Mouse (Mus musculus): ENCODE data around the gene Pias1. TPM values are rescaled to one million over a fixed set of nuclear protein-coding genes. Genes with fewer than 3 reads are reported as not detected.
"Not testable (repeated sequence)": the region's sequence is repeated elsewhere in the genome, so short reads cannot be mapped to it uniquely, and the experiment has no call there.

Pias1 gene
- polyA plus RNA-seq, 1 experiment from 2014 or later, result 41.5 TPM

- peaks cover 16% of the 10 kb centered on the region for H3K36me3 ChIP-seq (ENCODE audit: control insufficient read depth, insufficient read depth, low read length)
Observed at GRCm38 (mm10) chr9:62894486-62894885, 93.2 kb downstream of the Pias1 start.

GRCm38 (mm10) chr9:62881871-62882270 is 105.9 kb downstream of the Pias1 start:
- peaks cover 15% of the 10 kb centered on the region for H3K36me3 ChIP-seq (ENCODE audit: control insufficient read depth, insufficient read depth, low read length)
- no peak overlapping the region for H3K27ac ChIP-seq (ENCODE audit: low read depth, low read length)
- no peak overlapping the region for H3K4me3 ChIP-seq (ENCODE audit: low read depth, low read length)
- H3K4me2 ChIP-seq, result no peak overlapping the region
- ATAC-seq (replicated peaks; ENCODE audit: low FRiP score), result no peak
- H3K27me3 ChIP-seq (replicated peaks; ENCODE audit: control insufficient read depth, insufficient read depth, low read length), result no peaks in the 10 kb centered on the region
- WGBS, result 83% methylated on average over 12 of the region's 12 CpGs
- H3K9me3 ChIP-seq (ENCODE audit: control insufficient read depth, low read length), result no peaks in the 10 kb centered on the region
- H3K4me1 ChIP-seq (replicated peaks; ENCODE audit: control insufficient read depth, insufficient read depth, low read length), result peaks cover 9% of the 10 kb centered on the region; the same call in 1 of the 2 replicates
- DNase-seq (ENCODE audit: low spot score), result no peak
- no peak overlapping the region for H3K9ac ChIP-seq (ENCODE audit: low read depth, low read length)

More at GRCm38 (mm10) chr9:62894486-62894885, 93.2 kb downstream of the Pias1 start:
- 87% methylated on average over 1 of the region's 1 CpGs for WGBS
- Histone ChIP-seq H3K27me3 (replicated peaks; ENCODE audit: control insufficient read depth, insufficient read depth, low read length) (no peaks in the 10 kb centered on the region), H3K4me3 (ENCODE audit: low read depth, low read length) (no peak overlapping the region), H3K9me3 (ENCODE audit: control insufficient read depth, low read length) (no peaks in the 10 kb centered on the region), H3K4me2 (no peak overlapping the region), H3K4me1 (replicated peaks; ENCODE audit: control insufficient read depth, insufficient read depth, low read length) (no peaks in the 10 kb centered on the region), H3K27ac (ENCODE audit: low read depth, low read length) (no peak overlapping the region), H3K9ac (ENCODE audit: low read depth, low read length) (no peak overlapping the region)
- ATAC-seq (replicated peaks; ENCODE audit: low FRiP score), result no peak
- DNase-seq (ENCODE audit: low spot score), result no peak

- Histone ChIP-seq H3K4me2 (no peak overlapping the region), H3K27me3 (replicated peaks; ENCODE audit: control insufficient read depth, insufficient read depth, low read length) (no peaks in the 10 kb centered on the region), H3K36me3 (ENCODE audit: control insufficient read depth, insufficient read depth, low read length) (peaks cover 7% of the 10 kb centered on the region; the same call in 1 of the 2 replicates), H3K4me1 (replicated peaks; ENCODE audit: control insufficient read depth, insufficient read depth, low read length) (peaks cover 9% of the 10 kb centered on the region; the same call in 1 of the 2 replicates), H3K9ac (ENCODE audit: low read depth, low read length) (no peak overlapping the region), H3K27ac (ENCODE audit: low read depth, low read length) (no peak overlapping the region), H3K4me3 (ENCODE audit: low read depth, low read length) (no peak overlapping the region), H3K9me3 (ENCODE audit: control insufficient read depth, low read length) (no peaks in the 10 kb centered on the region)
- ATAC-seq (replicated peaks; ENCODE audit: low FRiP score) (no peak), DNase-seq (ENCODE audit: low spot score) (no peak)
- 86% methylated on average over 2 of the region's 2 CpGs for WGBS
Observed at GRCm38 (mm10) chr9:62877825-62878224, 109.9 kb downstream of the Pias1 start.

DNA sequence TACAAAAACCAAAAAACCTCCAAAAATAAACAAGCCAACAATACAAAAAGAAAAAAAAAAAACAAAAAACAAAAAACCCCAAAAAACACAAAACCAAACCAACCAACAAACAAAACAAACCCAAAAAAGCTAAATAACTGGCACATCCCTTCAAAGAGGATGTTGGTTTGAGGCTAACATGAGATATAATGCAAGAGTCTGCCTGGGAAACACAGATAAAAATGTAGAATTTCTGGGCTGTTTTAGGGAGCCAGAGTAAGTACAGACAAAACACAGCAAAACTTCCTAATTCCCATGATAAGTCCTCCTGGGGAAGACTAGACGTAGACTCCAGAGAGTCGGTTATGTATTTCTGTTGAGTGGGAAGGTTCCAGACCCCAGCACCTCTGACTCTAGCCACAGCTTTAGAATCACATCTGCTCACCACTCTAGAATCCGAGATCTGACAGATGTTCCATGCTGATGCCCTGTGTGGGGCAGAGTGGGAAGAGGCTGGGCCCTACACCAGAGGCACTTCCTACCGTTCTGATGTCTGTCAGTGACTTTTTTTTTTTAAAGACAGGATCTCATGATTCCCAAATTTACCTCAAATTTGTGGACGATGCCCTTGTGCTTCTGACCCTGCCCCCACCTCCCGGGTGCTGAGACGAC is 110.6 kb downstream of the Pias1 start:
- Histone ChIP-seq H3K9me3 (ENCODE audit: control insufficient read depth, low read length) (no peaks in the 10 kb centered on the region), H3K27me3 (replicated peaks; ENCODE audit: control insufficient read depth, insufficient read depth, low read length) (no peaks in the 10 kb centered on the region), H3K4me2 (no peak overlapping the region), H3K27ac (ENCODE audit: low read depth, low read length) (no peak overlapping the region), H3K36me3 (ENCODE audit: control insufficient read depth, insufficient read depth, low read length) (peaks cover 4% of the 10 kb centered on the region; the same call in 1 of the 2 replicates), H3K4me3 (ENCODE audit: low read depth, low read length) (no peak overlapping the region), H3K9ac (ENCODE audit: low read depth, low read length) (no peak overlapping the region), H3K4me1 (replicated peaks; ENCODE audit: control insufficient read depth, insufficient read depth, low read length) (peaks cover 9% of the 10 kb centered on the region; the same call in 1 of the 2 replicates)
- WGBS, result 68% methylated on average over 7 of the region's 7 CpGs
- ATAC-seq (replicated peaks; ENCODE audit: low FRiP score), result 0 out of 2 replicates have a peak, but pooled peaks have one; percentile 47
- no peak for DNase-seq (ENCODE audit: low spot score)

DNA sequence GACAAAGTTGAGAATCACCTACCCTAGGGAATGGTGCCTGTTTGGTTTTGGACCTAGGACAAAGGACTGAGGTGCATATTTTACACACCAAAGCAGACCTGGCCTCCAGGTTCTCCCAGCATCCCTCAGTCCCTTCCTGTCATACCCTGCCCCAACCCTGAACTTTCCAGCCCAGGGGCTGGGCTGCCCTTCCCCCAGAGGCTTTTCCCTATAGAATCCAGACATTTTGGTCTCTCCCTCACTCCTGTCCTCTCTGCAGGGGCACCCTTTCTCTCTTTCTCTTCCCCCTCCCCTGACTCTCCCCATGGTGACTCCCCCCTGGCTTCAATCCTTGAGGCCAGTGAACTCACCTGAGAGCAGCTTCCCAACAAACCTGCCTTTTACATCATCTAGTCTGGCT is 117.0 kb downstream of the Pias1 start:
- DNase-seq (ENCODE audit: low spot score) (no peak), ATAC-seq (replicated peaks; ENCODE audit: low FRiP score) (no peak)
- Histone ChIP-seq H3K36me3 (ENCODE audit: control insufficient read depth, insufficient read depth, low read length) (no peaks in the 10 kb centered on the region), H3K4me2 (no peak overlapping the region), H3K9ac (ENCODE audit: low read depth, low read length) (no peak overlapping the region), H3K4me3 (ENCODE audit: low read depth, low read length) (no peak overlapping the region), H3K9me3 (ENCODE audit: control insufficient read depth, low read length) (no peaks in the 10 kb centered on the region), H3K27ac (ENCODE audit: low read depth, low read length) (no peak overlapping the region), H3K4me1 (replicated peaks; ENCODE audit: control insufficient read depth, insufficient read depth, low read length) (no peaks in the 10 kb centered on the region), H3K27me3 (replicated peaks; ENCODE audit: control insufficient read depth, insufficient read depth, low read length) (no peaks in the 10 kb centered on the region)

GRCm38 (mm10) chr9:62869236-62869635 is 118.5 kb downstream of the Pias1 start:
- not testable (repeated sequence) for H3K4me1 ChIP-seq (replicated peaks; ENCODE audit: control insufficient read depth, insufficient read depth, low read length); H3K36me3 ChIP-seq (ENCODE audit: control insufficient read depth, insufficient read depth, low read length); H3K9me3 ChIP-seq (ENCODE audit: control insufficient read depth, low read length); H3K4me2 ChIP-seq; ATAC-seq (replicated peaks; ENCODE audit: low FRiP score); H3K27me3 ChIP-seq (replicated peaks; ENCODE audit: control insufficient read depth, insufficient read depth, low read length); H3K27ac ChIP-seq (ENCODE audit: low read depth, low read length); DNase-seq (ENCODE audit: low spot score); H3K9ac ChIP-seq (ENCODE audit: low read depth, low read length); H3K4me3 ChIP-seq (ENCODE audit: low read depth, low read length)
- 85% methylated on average over 4 of the region's 4 CpGs for WGBS

- H3K27me3 ChIP-seq (replicated peaks; ENCODE audit: control insufficient read depth, insufficient read depth, low read length), result no peaks in the 10 kb centered on the region
- DNase-seq (ENCODE audit: low spot score) (no peak), ATAC-seq (replicated peaks; ENCODE audit: low FRiP score) (no peak)
- H3K27ac ChIP-seq (ENCODE audit: low read depth, low read length), result no peak overlapping the region
- WGBS, result 67% methylated on average over 4 of the region's 4 CpGs
- no peaks in the 10 kb centered on the region for H3K36me3 ChIP-seq (ENCODE audit: control insufficient read depth, insufficient read depth, low read length)
- peaks cover 17% of the 10 kb centered on the region for H3K4me1 ChIP-seq (replicated peaks; ENCODE audit: control insufficient read depth, insufficient read depth, low read length)
- H3K9me3 ChIP-seq (ENCODE audit: control insufficient read depth, low read length), result no peaks in the 10 kb centered on the region
- no peak overlapping the region for H3K4me3 ChIP-seq (ENCODE audit: low read depth, low read length)
- no peak overlapping the region for H3K4me2 ChIP-seq
- H3K9ac ChIP-seq (ENCODE audit: low read depth, low read length), result no peak overlapping the region
Observed at GRCm38 (mm10) chr9:62860866-62861265, 126.9 kb downstream of the Pias1 start.

DNA sequence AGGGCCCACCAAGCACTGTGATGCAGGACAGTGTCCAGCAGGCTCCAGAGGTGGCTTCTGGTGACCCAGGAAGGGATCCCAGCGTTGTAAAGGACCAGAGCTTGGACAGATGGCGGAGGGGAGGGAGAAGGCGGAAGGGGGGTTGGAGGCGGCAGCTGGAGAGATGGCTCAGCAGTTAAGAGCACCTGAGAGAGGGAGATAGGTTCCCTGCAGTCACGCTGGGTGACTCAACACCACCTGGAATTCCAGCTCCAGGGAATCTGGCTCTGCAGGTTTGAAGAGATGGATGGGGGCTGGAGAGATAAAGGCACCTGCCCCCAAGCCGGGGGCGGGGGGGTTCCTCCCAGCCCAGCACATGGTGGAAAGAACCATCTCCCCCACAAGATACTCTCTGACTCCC is 127.6 kb downstream of the Pias1 start:
- H3K9me3 ChIP-seq (ENCODE audit: control insufficient read depth, low read length); H3K27me3 ChIP-seq (replicated peaks; ENCODE audit: control insufficient read depth, insufficient read depth, low read length); H3K27ac ChIP-seq (ENCODE audit: low read depth, low read length); H3K4me3 ChIP-seq (ENCODE audit: low read depth, low read length); ATAC-seq (replicated peaks; ENCODE audit: low FRiP score); H3K36me3 ChIP-seq (ENCODE audit: control insufficient read depth, insufficient read depth, low read length); H3K4me2 ChIP-seq; DNase-seq (ENCODE audit: low spot score); H3K9ac ChIP-seq (ENCODE audit: low read depth, low read length): not testable (repeated sequence)
- H3K4me1 ChIP-seq (replicated peaks; ENCODE audit: control insufficient read depth, insufficient read depth, low read length), result peaks cover 17% of the 10 kb centered on the region
- WGBS, result 57% methylated on average over 6 of the region's 7 CpGs

All from liver, embryonic 11.5 days (tissue).